Mouse (Mus musculus) E14TG2a.4 (cell line): ENCODE results near the gene Slc40a1.

Experiments used
- H3K27me3 ChIP-seq: 2 replicates; pipeline ENCODE4 v1.6.1; 2014; ENCODE audit warnings: low read length, control low read depth; ENCODE audit not compliant: insufficient read depth
- H3K36me3 ChIP-seq: 2 replicates; pipeline ENCODE4 v1.6.1; 2014; ENCODE audit warnings: low read length, control low read depth; ENCODE audit not compliant: insufficient read depth
- H3K4me1 ChIP-seq: replicated peaks from 2 replicates; pipeline ENCODE4 v1.6.1; 2014; ENCODE audit warnings: low read depth, low read length, control low read depth
- H3K4me3 ChIP-seq: replicated peaks from 2 replicates; pipeline ENCODE4 v1.5.1; 2014; ENCODE audit warnings: mild to moderate bottlenecking, low read length
- H3K9me3 ChIP-seq: 2 replicates; pipeline ENCODE4 v1.6.1; 2014; ENCODE audit warnings: low read length, control low read depth
- CTCF ChIP-seq: conservative IDR thresholded peaks from 2 replicates; pipeline ENCODE4 v1.5.1; 2014; ENCODE audit warnings: low read length
- NANOG ChIP-seq: IDR thresholded peaks from 2 replicates; pipeline ENCODE4 v1.6.1; 2014; ENCODE audit warnings: borderline replicate concordance, low read length, mixed read lengths
- POU5F1 ChIP-seq: IDR thresholded peaks from 2 replicates; pipeline ENCODE4 v1.6.1; 2014; ENCODE audit warnings: low read length, borderline replicate concordance

Gene Slc40a1

GRCm38 (mm10) chr1:45924516-45924915, 1.8 kb downstream of the Slc40a1 start:
- Histone ChIP-seq H3K4me1 (peaks cover 18% of the 10 kb centered on the region), H3K27me3 (peaks cover 23% of the 10 kb centered on the region), H3K4me3 (no peak overlapping the region), H3K36me3 (no peaks in the 10 kb centered on the region), H3K9me3 (no peaks in the 10 kb centered on the region)
- TF ChIP-seq NANOG = no peak
- TF ChIP-seq CTCF = no peak
- TF ChIP-seq POU5F1 = no peak

- peaks cover 18% of the 10 kb centered on the region for H3K4me1 ChIP-seq
- H3K4me3 ChIP-seq = no peak overlapping the region
- H3K36me3 ChIP-seq = no peaks in the 10 kb centered on the region
- TF ChIP-seq NANOG (no peak), POU5F1 (no peak), CTCF (no peak)
- H3K9me3 ChIP-seq = no peaks in the 10 kb centered on the region
- peaks cover 23% of the 10 kb centered on the region for H3K27me3 ChIP-seq
These were observed 3.0 kb downstream of the Slc40a1 start for GRCm38 (mm10) chr1:45923306-45923705.

- peaks cover 11% of the 10 kb centered on the region for H3K27me3 ChIP-seq
- no peak overlapping the region for H3K4me3 ChIP-seq
- H3K9me3 ChIP-seq = no peaks in the 10 kb centered on the region
- no peak for TF ChIP-seq CTCF
- TF ChIP-seq NANOG = no peak
- TF ChIP-seq POU5F1 = no peak
- peaks cover 7% of the 10 kb centered on the region for H3K4me1 ChIP-seq
- no peaks in the 10 kb centered on the region for H3K36me3 ChIP-seq
These were observed 5.6 kb downstream of the Slc40a1 start for GRCm38 (mm10) chr1:45920703-45921102.

- H3K9me3 ChIP-seq = no peaks in the 10 kb centered on the region
- TF ChIP-seq POU5F1 = no peak
- no peak for TF ChIP-seq NANOG
- TF ChIP-seq CTCF = no peak
- H3K4me1 ChIP-seq = peaks cover 2% of the 10 kb centered on the region; the same call in 1 of the 2 replicates
- H3K27me3 ChIP-seq = peaks cover 3% of the 10 kb centered on the region
- H3K36me3 ChIP-seq = no peaks in the 10 kb centered on the region
- no peak overlapping the region for H3K4me3 ChIP-seq
These were observed 6.6 kb downstream of the Slc40a1 start for GRCm38 (mm10) chr1:45919752-45920151.

GRCm38 (mm10) chr1:45917136-45917803, 9.1 kb downstream of the Slc40a1 start:
- Histone ChIP-seq H3K9me3 (no peaks in the 10 kb centered on the region), H3K36me3 (no peaks in the 10 kb centered on the region), H3K4me3 (no peak overlapping the region), H3K4me1 (peaks cover 9% of the 10 kb centered on the region), H3K27me3 (no peaks in the 10 kb centered on the region)
- no peak for TF ChIP-seq POU5F1
- no peak for TF ChIP-seq CTCF
- no peak for TF ChIP-seq NANOG

- peaks cover 9% of the 10 kb centered on the region for H3K4me1 ChIP-seq
- TF ChIP-seq POU5F1 = no peak
- no peak for TF ChIP-seq NANOG
- no peak for TF ChIP-seq CTCF
- no peaks in the 10 kb centered on the region for H3K27me3 ChIP-seq
- no peak overlapping the region for H3K4me3 ChIP-seq
- H3K9me3 ChIP-seq = no peaks in the 10 kb centered on the region
- no peaks in the 10 kb centered on the region for H3K36me3 ChIP-seq
These were observed 10.1 kb downstream of the Slc40a1 start for GRCm38 (mm10) chr1:45916174-45916573.

- Histone ChIP-seq H3K27me3 (no peaks in the 10 kb centered on the region), H3K36me3 (no peaks in the 10 kb centered on the region), H3K9me3 (no peaks in the 10 kb centered on the region), H3K4me1 (peaks cover 9% of the 10 kb centered on the region), H3K4me3 (no peak overlapping the region)
- TF ChIP-seq NANOG (no peak), CTCF (no peak), POU5F1 (no peak)
These were observed 12.1 kb downstream of the Slc40a1 start for GRCm38 (mm10) chr1:45914236-45914635.

GRCm38 (mm10) chr1:45905107-45905821, 21.1 kb downstream of the Slc40a1 start:
- peaks cover 4% of the 10 kb centered on the region for H3K4me1 ChIP-seq
- no peaks in the 10 kb centered on the region for H3K36me3 ChIP-seq
- TF ChIP-seq CTCF (no peak), NANOG (no peak), POU5F1 (no peak)
- H3K27me3 ChIP-seq = no peaks in the 10 kb centered on the region
- no peaks in the 10 kb centered on the region for H3K9me3 ChIP-seq
- no peak overlapping the region for H3K4me3 ChIP-seq
